Mouse (Mus musculus) MEL (cell line): ENCODE data around the gene Cmss1. TPM values are rescaled to one million over a fixed set of nuclear protein-coding genes. Genes with fewer than 3 reads are reported as not detected.

ENCODE experiments used
- DNase-seq: peaks from one replicate; pipeline ENCODE4 v3.0.0; 2011; ENCODE audit warnings: low read depth, low spot score
- H3K27ac ChIP-seq: 2 replicates; pipeline ENCODE4 v1.5.1; 2012; ENCODE audit warnings: low read depth, mild to moderate bottlenecking, control low read depth, low read length, moderate library complexity; ENCODE audit not compliant: control insufficient read depth
- H3K27me3 ChIP-seq, 2 experiments: fragments of 150-350 bp in 1 of 2; sonication (generic) in 1 of 2; 2 replicates each; pipeline ENCODE4 v1.6.1; 2012; ENCODE audit warnings: low read length in 2 of 2, mild to moderate bottlenecking in 2 of 2, improper control_type of control experiment in 1 of 2, moderate library complexity in 1 of 2; ENCODE audit not compliant: insufficient read depth in 2 of 2, control insufficient read depth in 1 of 2
- H3K36me3 ChIP-seq, 2 experiments: 2 replicates each; pipeline ENCODE4 v1.6.1; 2012 to 2014; ENCODE audit warnings: low read length in 2 of 2, improper control_type of control experiment in 1 of 2, inconsistent platforms in 1 of 2, mild to moderate bottlenecking in 1 of 2; ENCODE audit not compliant: insufficient read depth in 2 of 2, control insufficient read depth in 1 of 2
- H3K4me1 ChIP-seq, 2 experiments: fragments of 150-350 bp in 1 of 2; sonication (generic) in 1 of 2; 2 replicates each; pipeline ENCODE4 v1.6.1; 2012; ENCODE audit warnings: low read length in 2 of 2, improper control_type of control experiment in 1 of 2, mild to moderate bottlenecking in 1 of 2; ENCODE audit not compliant: insufficient read depth in 2 of 2, control insufficient read depth in 1 of 2
- H3K4me3 ChIP-seq, 2 experiments: fragments of 150-350 bp in 1 of 2; sonication (generic) in 1 of 2; 2 replicates each; pipeline ENCODE4 v1.5.1; 2012; ENCODE audit warnings: low read depth in 2 of 2, low read length in 2 of 2, mild to moderate bottlenecking in 2 of 2, moderate library complexity in 2 of 2, control low read depth in 1 of 2, improper control_type of control experiment in 1 of 2; ENCODE audit not compliant: control insufficient read depth in 1 of 2, insufficient read depth in 1 of 2
- H3K79me2 ChIP-seq: 2 replicates; pipeline ENCODE4 v1.6.1; 2012; ENCODE audit warnings: mild to moderate bottlenecking, low read length, moderate library complexity; ENCODE audit not compliant: control insufficient read depth, poor library complexity, insufficient read depth
- H3K9ac ChIP-seq: 2 replicates; pipeline ENCODE4 v1.6.1; 2012; ENCODE audit warnings: low read depth, mild to moderate bottlenecking, control low read depth, low read length, moderate library complexity; ENCODE audit not compliant: control insufficient read depth, poor library complexity, severe bottlenecking
- H3K9me3 ChIP-seq: fragments of 150-350 bp; sonication (generic); replicated peaks from 2 replicates; pipeline ENCODE4 v1.6.1; 2012; ENCODE audit warnings: mild to moderate bottlenecking, low read length, improper control_type of control experiment, moderate library complexity; ENCODE audit not compliant: insufficient read depth
- BHLHE40 ChIP-seq: IDR thresholded peaks from 2 replicates; pipeline ENCODE4 v1.6.1; 2012; ENCODE audit warnings: low read depth, mild to moderate bottlenecking, inconsistent platforms, low read length, improper control_type of control experiment, borderline replicate concordance
- CHD2 ChIP-seq: IDR thresholded peaks from 2 replicates; pipeline ENCODE4 v1.6.1; 2011; ENCODE audit warnings: low read length, improper control_type of control experiment
- CTCF ChIP-seq, 3 experiments: IDR thresholded peaks in 2 of 3; conservative IDR thresholded peaks in 1 of 3; 2 replicates each; pipeline ENCODE4 v1.5.1; 2011 to 2012; ENCODE audit warnings: low read length in 3 of 3, low read depth in 2 of 3, mild to moderate bottlenecking in 2 of 3, improper control_type of control experiment in 1 of 3, inconsistent platforms in 1 of 3, mixed read lengths in 1 of 3, moderate library complexity in 1 of 3; ENCODE audit not compliant: control insufficient read depth in 1 of 3, insufficient read depth in 1 of 3, poor library complexity in 1 of 3, severe bottlenecking in 1 of 3
- E2F4 ChIP-seq: IDR thresholded peaks from 2 replicates; pipeline ENCODE4 v1.6.1; 2011; ENCODE audit warnings: low read depth, low read length, improper control_type of control experiment, borderline replicate concordance
- ELF1 ChIP-seq: IDR thresholded peaks from 2 replicates; pipeline ENCODE4 v1.6.1; 2014; ENCODE audit warnings: low read depth, mild to moderate bottlenecking, inconsistent platforms, low read length, improper control_type of control experiment, moderate library complexity
- GABPA ChIP-seq: IDR thresholded peaks from 2 replicates; pipeline ENCODE4 v1.6.1; 2012; ENCODE audit warnings: low read depth, mild to moderate bottlenecking, inconsistent platforms, low read length, improper control_type of control experiment, moderate library complexity
- GATA1 ChIP-seq: IDR thresholded peaks from 2 replicates; pipeline ENCODE4 v1.6.1; 2011; ENCODE audit warnings: low read depth, low read length, improper control_type of control experiment
- KAT2A ChIP-seq: conservative IDR thresholded peaks from 2 replicates; pipeline ENCODE4 v1.6.1; 2012; ENCODE audit warnings: low read depth, low read length, improper control_type of control experiment, inconsistent platforms
- MAFK ChIP-seq: IDR thresholded peaks from 2 replicates; pipeline ENCODE4 v1.6.1; 2011; ENCODE audit warnings: low read depth, mild to moderate bottlenecking, low read length, improper control_type of control experiment, borderline replicate concordance
- MAX ChIP-seq: IDR thresholded peaks from 2 replicates; pipeline ENCODE4 v1.6.1; 2011; ENCODE audit warnings: low read length, improper control_type of control experiment
- MAZ ChIP-seq: IDR thresholded peaks from 2 replicates; pipeline ENCODE4 v1.6.1; 2012; ENCODE audit warnings: low read depth, mild to moderate bottlenecking, inconsistent platforms, low read length, improper control_type of control experiment
- MXI1 ChIP-seq: IDR thresholded peaks from 2 replicates; pipeline ENCODE4 v1.6.1; 2011; ENCODE audit warnings: mild to moderate bottlenecking, low read depth, low read length, improper control_type of control experiment
- NRF1 ChIP-seq: IDR thresholded peaks from 2 replicates; pipeline ENCODE4 v1.6.1; 2014; ENCODE audit warnings: low read depth, mild to moderate bottlenecking, inconsistent platforms, low read length, improper control_type of control experiment, moderate library complexity; ENCODE audit not compliant: poor library complexity, insufficient read depth, severe bottlenecking
- POLR2A ChIP-seq, 2 experiments: IDR thresholded peaks; 2 replicates each; pipeline ENCODE4 v1.6.1; 2011 to 2012; ENCODE audit warnings: low read length in 2 of 2, mild to moderate bottlenecking in 2 of 2, control low read depth in 1 of 2, improper control_type of control experiment in 1 of 2, low read depth in 1 of 2, moderate library complexity in 1 of 2; ENCODE audit not compliant: control insufficient read depth in 1 of 2, insufficient read depth in 1 of 2, poor library complexity in 1 of 2
- POLR2AphosphoS2 ChIP-seq: IDR thresholded peaks from 2 replicates; pipeline ENCODE4 v1.6.1; 2011; ENCODE audit warnings: low read length, improper control_type of control experiment
- SIN3A ChIP-seq: IDR thresholded peaks from 2 replicates; pipeline ENCODE4 v1.6.1; 2012; ENCODE audit warnings: low read length, improper control_type of control experiment, inconsistent platforms
- SMC3 ChIP-seq: IDR thresholded peaks from 2 replicates; pipeline ENCODE4 v1.6.1; 2011; ENCODE audit warnings: low read depth, low read length, improper control_type of control experiment
- TAL1 ChIP-seq: IDR thresholded peaks from 2 replicates; pipeline ENCODE4 v1.6.1; 2012; ENCODE audit warnings: mild to moderate bottlenecking, inconsistent platforms, low read length, moderate library complexity, mixed read lengths
- TBP ChIP-seq: IDR thresholded peaks from 2 replicates; pipeline ENCODE4 v1.8.0; 2011; ENCODE audit warnings: low read depth, low read length, improper control_type of control experiment
- UBTF ChIP-seq: IDR thresholded peaks from 2 replicates; pipeline ENCODE4 v1.6.1; 2012; ENCODE audit warnings: low read depth, mild to moderate bottlenecking, inconsistent platforms, low read length, improper control_type of control experiment, moderate library complexity, borderline replicate concordance; ENCODE audit not compliant: insufficient read depth
- USF1 ChIP-seq: IDR thresholded peaks from 2 replicates; pipeline ENCODE4 v1.6.1; 2014; ENCODE audit warnings: low read depth, mild to moderate bottlenecking, inconsistent platforms, low read length, improper control_type of control experiment, moderate library complexity
- ZC3H11A ChIP-seq: IDR thresholded peaks from 2 replicates; pipeline ENCODE4 v1.6.1; 2012; ENCODE audit warnings: low read depth, mild to moderate bottlenecking, inconsistent platforms, low read length, improper control_type of control experiment
- ZMIZ1 ChIP-seq: IDR thresholded peaks from 2 replicates; pipeline ENCODE4 v1.6.1; 2012; ENCODE audit warnings: low read depth, mild to moderate bottlenecking, inconsistent platforms, low read length, improper control_type of control experiment, moderate library complexity
- ZNF384 ChIP-seq: IDR thresholded peaks from 2 replicates; pipeline ENCODE4 v1.6.1; 2012; ENCODE audit warnings: low read depth, mild to moderate bottlenecking, inconsistent platforms, low read length, improper control_type of control experiment
- polyA plus RNA-seq, 2 experiments: library from polyadenylated mRNA; stranded (reverse) in 1 of 2; unstranded in 1 of 2; fragments of >175 nt in 1 of 2; fragments of >200 nt in 1 of 2; gene quantifications; 2 replicates each; pipeline versions ENCODE4 v1.2.1 to v1.2.4; 2012; ENCODE audit warnings: low replicate concordance in 2 of 2, low read depth in 1 of 2; ENCODE audit not compliant: insufficient read length in 2 of 2, insufficient read depth in 1 of 2, missing spikeins in 1 of 2
- total RNA-seq: library from RNA; depleted of rRNA; stranded (reverse); fragments of 300-350 nt; gene quantifications from 2 replicates; pipeline ENCODE4 v1.2.3, GENCODE M21; 2012

Gene Cmss1
- total and polyA plus RNA-seq, 3 experiments = 80.9 to 94.7 TPM; not detected in 1

GRCm38 (mm10) chr16:57544441-57544840 lies 62.2 kb downstream of the Cmss1 start:
- TF ChIP-seq MAX (no peak), MAZ (no peak), POLR2AphosphoS2 (no peak), POLR2A (IDR thresholded peaks at IDR 0.05; ENCODE audit: control insufficient read depth in 1 of 2, insufficient read depth in 1 of 2, low read depth in 1 of 2, low read length in 2 of 2, poor library complexity in 1 of 2) (no peak), UBTF (no peak), CHD2 (no peak), BHLHE40 (no peak), TBP (no peak), NRF1 (no peak), ZMIZ1 (no peak), SMC3 (no peak), USF1 (no peak), CTCF (IDR thresholded peaks at IDR 0.05 in 2 of 3, conservative IDR thresholded peaks at IDR 0.05 in 1 of 3; ENCODE audit: control insufficient read depth in 1 of 3, insufficient read depth in 1 of 3, low read depth in 2 of 3, low read length in 3 of 3, poor library complexity in 1 of 3, severe bottlenecking in 1 of 3) (no peak), KAT2A (no peak), MXI1 (no peak), ZC3H11A (no peak), GATA1 (no peak), E2F4 (no peak), SIN3A (no peak), MAFK (no peak)
- TF ChIP-seq, all 39 proteins: peak for 0
- H3K27me3 ChIP-seq = no peaks in the 10 kb centered on the region; a peak in 1 of 4 replicates

GRCm38 (mm10) chr16:57543243-57543642 lies 63.4 kb downstream of the Cmss1 start:
- TF ChIP-seq TAL1 = 0 out of 2 replicates have a peak, but pooled peaks have one; percentile 27
- TF ChIP-seq GABPA = no peak
- TF ChIP-seq GATA1 = no peak
- no peak for TF ChIP-seq E2F4
- no peak for TF ChIP-seq KAT2A
- no peak for TF ChIP-seq ELF1
- no peak for TF ChIP-seq ZC3H11A
- TF ChIP-seq ZNF384 = no peak
- TF ChIP-seq, all 39 proteins: peak for 1
- no peak overlapping the region for H3K4me3 ChIP-seq
- H3K79me2 ChIP-seq = peaks cover 2% of the 10 kb centered on the region; the same call in 1 of the 2 replicates
- H3K36me3 ChIP-seq = peaks cover 0 to 6% of the 10 kb centered on the region in 2 experiments; a peak in 1 of 4 replicates
- H3K9me3 ChIP-seq = no peaks in the 10 kb centered on the region
- peaks cover 2 to 4% of the 10 kb centered on the region in 2 experiments for H3K4me1 ChIP-seq
- no peaks in the 10 kb centered on the region; a peak in 1 of 4 replicates for H3K27me3 ChIP-seq
- H3K27ac ChIP-seq = no peak overlapping the region
- peak; percentile 35 for DNase-seq
- no peak overlapping the region for H3K9ac ChIP-seq

More at GRCm38 (mm10) chr16:57544441-57544840, 62.2 kb downstream of the Cmss1 start:
- peaks cover 3% of the 10 kb centered on the region for H3K79me2 ChIP-seq
- no peak for DNase-seq
- H3K27ac ChIP-seq = no peak overlapping the region
- H3K4me3 ChIP-seq = no peak overlapping the region
- H3K4me1 ChIP-seq = peaks cover 4 to 6% of the 10 kb centered on the region in 2 experiments
- H3K9ac ChIP-seq = no peak overlapping the region
- peaks cover 0 to 8% of the 10 kb centered on the region in 2 experiments; a peak in 1 of 4 replicates for H3K36me3 ChIP-seq
- no peaks in the 10 kb centered on the region for H3K9me3 ChIP-seq
